Mouse (Mus musculus) right cerebral cortex, postnatal 4 days (tissue): Measurements from ENCODE around the gene Scaf11.
"Not testable (repeated sequence)": the region's sequence is repeated elsewhere in the genome, so short reads cannot be mapped to it uniquely, and the experiment has no call there.

Experiments used
- DNase-seq: peaks from one replicate; pipeline ENCODE4 v3.0.0-alpha.2; 2022

The Scaf11 gene

GRCm38 (mm10) chr15:96460730-96461540, at the start of gene Scaf11:
TSS of gene Scaf11 (minus strand) at chr15:96460843.
- peak; percentile 96 for DNase-seq

DNA sequence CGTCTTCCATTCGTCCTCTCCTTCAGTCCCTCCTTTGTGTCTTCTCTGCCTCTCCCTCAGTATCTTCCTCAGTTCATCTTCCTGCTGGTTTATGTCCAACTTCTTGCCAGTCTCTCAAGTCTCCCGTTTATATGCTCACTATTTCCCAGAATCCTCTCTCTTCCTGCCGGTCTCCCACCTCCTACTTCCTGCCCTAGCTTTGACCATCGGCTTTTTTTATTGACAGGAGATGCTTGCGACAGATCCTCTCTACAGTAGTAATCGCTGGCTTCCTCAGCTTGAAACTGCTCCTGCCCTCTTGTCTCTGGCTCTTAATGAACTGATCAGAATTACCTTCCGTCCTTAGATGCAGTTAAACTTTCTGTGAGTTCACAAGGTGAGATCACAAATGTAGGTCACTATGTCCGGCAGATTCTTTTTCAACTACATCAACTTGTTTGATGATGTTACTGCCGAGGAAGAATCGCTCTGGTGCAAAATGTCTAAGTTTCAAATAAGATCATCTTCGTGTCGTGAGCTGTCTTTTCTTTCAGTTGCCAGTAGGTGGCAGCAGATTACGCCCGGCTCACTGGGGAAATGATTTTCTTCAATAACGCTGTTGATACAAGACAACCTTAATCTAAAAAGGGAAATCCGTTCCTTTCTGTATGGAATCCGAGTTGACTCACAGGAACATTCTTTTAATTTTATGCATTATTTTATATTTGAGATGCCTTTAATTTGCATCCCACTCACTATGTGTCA, 46.6 kb upstream of the Scaf11 start:
- DNase-seq, result peak; percentile 46

- no peak for DNase-seq
Measured at GRCm38 (mm10) chr15:96497646-96498045, 37.0 kb upstream of the Scaf11 start.

DNA sequence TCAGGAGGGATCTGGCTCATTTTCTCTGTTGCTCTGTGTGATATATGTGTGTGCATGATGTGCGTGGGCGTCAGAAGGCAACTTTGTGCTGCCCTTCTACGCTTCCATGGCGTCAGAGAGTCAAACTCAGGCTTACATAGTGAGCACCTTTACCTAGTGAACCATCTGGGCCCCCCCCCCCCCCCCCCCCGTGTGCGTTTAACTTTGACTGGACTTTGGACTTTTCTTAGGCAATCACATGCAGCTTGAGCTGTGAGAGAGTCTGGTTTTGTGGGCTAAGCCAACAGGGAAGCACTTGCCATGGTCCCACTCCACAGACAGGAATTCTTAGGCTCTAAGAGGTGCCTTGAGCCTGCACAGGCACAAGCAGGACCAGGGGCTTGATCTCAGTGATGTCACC, 33.6 kb upstream of the Scaf11 start:
- no peak for DNase-seq

DNA sequence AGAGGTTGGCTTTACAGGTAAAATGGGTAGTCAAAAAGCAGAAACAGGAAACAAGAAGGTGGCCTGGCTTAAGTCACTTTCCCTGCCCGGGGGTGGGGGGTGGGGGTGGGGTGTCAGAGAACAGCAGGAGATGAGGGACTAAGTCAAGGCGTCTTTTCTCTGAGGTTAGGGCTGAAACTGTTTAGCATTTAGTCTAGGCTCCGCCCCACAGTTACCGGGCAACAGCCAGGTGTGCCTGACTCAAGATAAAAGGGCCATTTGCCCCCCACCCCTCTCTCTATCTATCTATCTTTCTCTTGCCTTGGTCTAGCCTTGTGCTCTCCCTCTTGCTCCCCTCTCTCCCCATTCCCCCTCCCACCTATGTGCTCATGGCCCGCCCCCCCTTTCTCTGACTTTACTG, 32.9 kb upstream of the Scaf11 start:
- DNase-seq, result no peak

GRCm38 (mm10) chr15:96492919-96493318, 32.3 kb upstream of the Scaf11 start:
- not testable (repeated sequence) for DNase-seq

GRCm38 (mm10) chr15:96491861-96492641, 31.4 kb upstream of the Scaf11 start:
- DNase-seq, result no peak

GRCm38 (mm10) chr15:96491421-96491820, 30.8 kb upstream of the Scaf11 start:
- DNase-seq, result no peak

- DNase-seq, result no peak
Measured at GRCm38 (mm10) chr15:96490123-96490522, 29.5 kb upstream of the Scaf11 start.

GRCm38 (mm10) chr15:96488941-96489786, 28.5 kb upstream of the Scaf11 start:
- DNase-seq, result peak; percentile 17

DNA sequence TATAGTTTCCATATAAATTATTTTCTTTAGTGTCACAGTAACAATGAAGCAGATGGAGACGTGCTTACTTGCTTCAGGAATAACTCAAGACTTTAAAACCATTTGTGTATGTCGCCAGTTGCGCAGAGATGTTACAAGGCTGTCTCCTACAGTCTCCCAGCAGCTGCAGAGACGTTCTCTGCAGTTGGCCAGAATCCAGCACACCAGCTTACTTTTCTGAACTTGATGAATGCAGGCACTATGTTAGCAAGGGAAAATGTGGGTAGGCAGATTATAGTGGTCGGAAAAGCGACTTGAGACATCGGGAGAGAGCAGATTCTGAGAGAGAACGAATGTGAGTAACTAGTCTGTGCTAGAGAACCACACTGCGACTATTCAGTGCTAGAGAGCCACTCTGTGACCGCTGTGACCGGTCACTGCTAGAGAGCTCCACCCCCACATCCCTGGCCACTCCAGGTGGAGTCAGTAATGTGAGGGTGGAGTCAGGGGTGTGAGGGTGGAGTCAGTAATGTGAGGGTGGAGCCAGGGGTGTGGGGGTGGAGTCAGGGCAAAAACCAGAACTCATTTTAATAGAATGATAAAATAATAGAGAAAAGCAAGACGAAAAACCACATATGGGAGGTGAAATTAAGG, 26.5 kb upstream of the Scaf11 start:
- DNase-seq, result no peak

DNA sequence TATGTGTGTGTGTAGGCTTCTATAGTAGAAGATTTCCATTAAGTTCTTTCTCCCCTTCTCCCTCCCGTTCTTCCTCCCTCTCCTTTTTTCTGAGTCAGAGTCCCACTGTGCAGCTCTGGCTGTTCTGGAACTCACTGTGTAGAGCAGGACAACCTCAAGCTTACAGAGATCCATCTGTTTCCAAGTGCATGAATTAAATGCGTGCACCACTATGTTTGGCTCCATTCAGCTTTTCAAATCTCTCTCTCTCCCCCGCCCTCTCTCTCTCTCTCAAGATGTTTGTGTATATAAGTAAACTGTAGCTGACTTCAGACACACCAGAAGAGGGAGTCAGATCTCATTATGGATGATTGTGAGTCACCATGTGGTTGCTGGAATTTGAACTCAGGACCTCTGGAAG, 20.2 kb upstream of the Scaf11 start:
- no peak for DNase-seq

GRCm38 (mm10) chr15:96478006-96478405, 17.4 kb upstream of the Scaf11 start:
- DNase-seq, result no peak

DNA sequence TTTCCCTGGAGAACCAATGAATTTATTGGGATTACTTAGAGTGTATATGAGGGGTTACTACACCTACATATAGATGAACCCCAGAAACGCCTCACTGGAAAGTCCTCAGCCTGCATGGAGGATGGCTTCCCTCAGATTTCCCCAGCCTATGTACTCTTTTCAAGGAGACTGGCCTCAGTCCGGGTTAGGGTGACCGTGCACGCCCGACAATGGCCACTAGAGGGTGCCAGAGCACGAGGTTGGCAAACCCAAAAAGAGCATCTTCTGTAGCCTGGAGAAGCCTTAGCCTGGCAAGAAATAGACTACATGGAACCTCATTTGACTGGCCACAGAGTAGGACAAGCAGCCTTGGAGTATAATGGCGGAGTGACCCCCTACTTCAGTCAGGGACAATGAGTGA, 15.7 kb upstream of the Scaf11 start:
- DNase-seq, result peak; percentile 89

DNA sequence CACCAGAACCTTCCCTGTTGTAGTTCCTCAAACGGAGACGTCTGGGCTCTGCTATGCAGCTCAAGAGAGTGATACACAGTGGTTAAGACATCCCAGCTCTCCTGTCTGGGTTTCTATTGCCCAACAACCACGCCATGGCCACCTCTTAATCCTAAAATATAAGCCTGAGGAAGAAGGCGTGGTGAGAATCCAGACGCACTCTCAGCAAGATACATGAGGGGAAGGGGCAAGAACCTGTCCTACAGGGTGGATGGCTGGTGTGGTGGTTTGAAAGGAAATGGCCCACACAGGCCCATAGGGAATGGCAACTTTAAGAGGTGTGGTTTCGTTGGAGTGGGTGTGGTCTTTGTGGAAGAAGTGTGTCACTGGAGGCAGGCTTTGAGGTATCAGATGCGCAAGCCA, 14.9 kb upstream of the Scaf11 start:
- no peak for DNase-seq

- no peak for DNase-seq
Measured at GRCm38 (mm10) chr15:96474325-96474955, 13.8 kb upstream of the Scaf11 start.

GRCm38 (mm10) chr15:96473920-96474319, 13.3 kb upstream of the Scaf11 start:
- DNase-seq, result no peak

DNA sequence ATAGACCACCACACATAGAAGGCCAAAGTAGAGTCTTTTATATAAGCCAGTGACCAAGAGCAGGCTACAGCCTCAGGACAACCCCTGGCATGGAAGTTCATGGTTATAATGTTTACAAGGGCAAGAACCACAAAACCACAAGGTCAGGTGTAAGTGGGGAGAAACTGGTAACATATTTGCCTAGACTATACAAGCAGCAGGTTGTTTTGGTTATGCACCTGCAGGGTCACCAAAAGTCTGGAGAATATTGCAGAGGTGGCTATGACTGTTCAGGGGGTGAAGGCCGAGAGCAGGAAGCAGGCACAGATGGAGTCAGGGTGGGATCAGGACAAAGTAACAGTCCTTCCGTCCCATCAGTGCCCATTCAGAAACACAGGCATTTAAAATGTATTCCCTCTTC, 7.7 kb upstream of the Scaf11 start:
- no peak for DNase-seq

- DNase-seq, result no peak
Measured at GRCm38 (mm10) chr15:96467844-96468243, 7.2 kb upstream of the Scaf11 start.

GRCm38 (mm10) chr15:96466362-96466903, 5.8 kb upstream of the Scaf11 start:
- DNase-seq, result no peak

- DNase-seq, result no peak
Measured at GRCm38 (mm10) chr15:96465076-96465475, 4.4 kb upstream of the Scaf11 start.
